Mouse (Mus musculus) hindbrain, embryonic 16.5 days (tissue): ENCODE results near the gene Slc7a11. TPM values are rescaled to one million over a fixed set of nuclear protein-coding genes. Genes with fewer than 3 reads are reported as not detected.
A peak's percentile ranks its signal among the peaks of the same experiment; 100 is the strongest.

Experiments
- ATAC-seq: fragments of 200-750 bp; cut with Nextera tagmentation; 2 replicates; pipeline ENCODE4 v1.8.0; 2017; ENCODE audit warnings: moderate TSS enrichment, moderate library complexity
- H3K27ac ChIP-seq: fragments of 300-500 bp; sonication (generic); 2 replicates; pipeline ENCODE4 v1.5.1; 2014; ENCODE audit warnings: low read depth, mild to moderate bottlenecking, control low read depth, low read length, moderate library complexity
- H3K27me3 ChIP-seq: fragments of 300-500 bp; sonication (generic); replicated peaks from 2 replicates; pipeline ENCODE4 v1.6.1; 2014; ENCODE audit warnings: low read length; ENCODE audit not compliant: control insufficient read depth, insufficient read depth
- H3K36me3 ChIP-seq: fragments of 300-500 bp; sonication (generic); 2 replicates; pipeline ENCODE4 v1.6.1; 2014; ENCODE audit warnings: mild to moderate bottlenecking, low read length, moderate library complexity, mixed read lengths; ENCODE audit not compliant: control insufficient read depth, insufficient read depth
- H3K4me1 ChIP-seq: fragments of 300-500 bp; sonication (generic); 2 replicates; pipeline ENCODE4 v1.6.1; 2014; ENCODE audit warnings: low read depth, low read length; ENCODE audit not compliant: control insufficient read depth, insufficient read depth
- H3K4me2 ChIP-seq: fragments of 300-500 bp; sonication (generic); 2 replicates; pipeline ENCODE4 v1.6.1; 2014; ENCODE audit warnings: mild to moderate bottlenecking, low read length, control low read depth, moderate library complexity
- H3K4me3 ChIP-seq: fragments of 300-500 bp; sonication (generic); 2 replicates; pipeline ENCODE4 v1.5.1; 2014; ENCODE audit warnings: mild to moderate bottlenecking, low read length, control low read depth, moderate library complexity
- H3K9ac ChIP-seq: fragments of 300-500 bp; sonication (generic); 2 replicates; pipeline ENCODE4 v1.6.1; 2014; ENCODE audit warnings: low read depth, mild to moderate bottlenecking, control low read depth, low read length, moderate library complexity
- H3K9me3 ChIP-seq: fragments of 300-500 bp; sonication (generic); 2 replicates; pipeline ENCODE4 v1.6.1; 2014; ENCODE audit warnings: mild to moderate bottlenecking, low read length, moderate library complexity; ENCODE audit not compliant: control insufficient read depth
- WGBS: fragments of 180-500 bp; shearing (Covaris S2); extraction: QIAGEN DNeasy Blood & Tissue Kit; methylation state at CpG from one replicate; pipeline ENCODE4 v1.1.7; 2014; 5-methylcytosine and 5-hydroxymethylcytosine counted together
- polyA plus RNA-seq: library from polyadenylated mRNA; unstranded; fragments of >200 nt; fragmentation: Nextera tagmentation; extraction: Ambion mirVana; gene quantifications from 2 replicates; pipeline ENCODE4 v1.2.1, GENCODE M21; 2015

Gene Slc7a11
- polyA plus RNA-seq, 1 experiment from 2014 or later: 3.4 TPM

DNA sequence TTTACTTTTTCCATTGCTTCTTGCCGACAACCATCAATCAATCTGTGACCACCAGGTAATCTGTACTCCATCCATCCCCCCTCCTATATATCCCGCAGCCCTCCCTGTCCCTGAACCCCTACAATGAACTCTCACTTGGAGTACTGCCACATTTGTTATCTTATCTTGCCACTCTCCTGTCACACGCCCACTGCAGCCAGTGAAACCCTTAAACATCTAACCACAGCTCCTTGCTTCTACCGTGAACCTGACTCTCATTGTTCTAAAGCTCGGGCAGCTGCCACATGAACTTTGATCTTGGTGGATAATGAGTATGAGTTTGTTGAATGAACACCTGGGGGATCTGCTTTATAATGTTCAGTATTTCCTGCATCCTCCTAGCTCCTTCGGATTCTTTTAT is 140.8 kb downstream of the Slc7a11 start:
- Histone ChIP-seq H3K36me3 (no peaks in the 10 kb centered on the region), H3K4me2 (no peak overlapping the region), H3K4me1 (peaks cover 6% of the 10 kb centered on the region; the same call in 1 of the 2 replicates), H3K27me3 (no peaks in the 10 kb centered on the region), H3K9ac (no peak overlapping the region), H3K4me3 (no peak overlapping the region), H3K27ac (no peak overlapping the region), H3K9me3 (no peaks in the 10 kb centered on the region)
- ATAC-seq: no peak
- WGBS: 69% methylated on average over 6 of the region's 6 CpGs

DNA sequence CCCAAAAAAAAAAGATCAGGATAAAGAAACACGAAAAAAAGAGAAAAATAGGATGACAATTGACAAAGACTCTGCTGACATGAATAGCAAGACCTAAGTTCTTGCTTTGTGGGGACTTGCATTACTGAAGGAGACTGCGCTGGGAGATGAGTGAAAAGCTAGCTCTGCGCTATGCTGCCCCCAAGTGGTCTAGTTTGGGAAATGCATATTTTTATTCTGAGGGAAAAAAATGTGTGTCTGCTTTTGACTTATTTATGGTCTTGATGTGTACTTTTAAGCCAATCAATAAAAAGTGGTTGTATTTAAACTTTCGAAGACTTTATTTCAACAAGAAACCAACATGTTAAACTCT is 142.5 kb downstream of the Slc7a11 start:
- H3K4me2 ChIP-seq: no peak overlapping the region
- ATAC-seq: peak; percentile 76
- no peak overlapping the region for H3K27ac ChIP-seq
- no peak overlapping the region for H3K4me3 ChIP-seq
- WGBS: 6% methylated on average over 4 of the region's 4 CpGs
- no peaks in the 10 kb centered on the region for H3K9me3 ChIP-seq
- H3K9ac ChIP-seq: no peak overlapping the region
- no peaks in the 10 kb centered on the region for H3K36me3 ChIP-seq
- H3K27me3 ChIP-seq: no peaks in the 10 kb centered on the region
- peaks cover 6% of the 10 kb centered on the region; the same call in 1 of the 2 replicates for H3K4me1 ChIP-seq

DNA sequence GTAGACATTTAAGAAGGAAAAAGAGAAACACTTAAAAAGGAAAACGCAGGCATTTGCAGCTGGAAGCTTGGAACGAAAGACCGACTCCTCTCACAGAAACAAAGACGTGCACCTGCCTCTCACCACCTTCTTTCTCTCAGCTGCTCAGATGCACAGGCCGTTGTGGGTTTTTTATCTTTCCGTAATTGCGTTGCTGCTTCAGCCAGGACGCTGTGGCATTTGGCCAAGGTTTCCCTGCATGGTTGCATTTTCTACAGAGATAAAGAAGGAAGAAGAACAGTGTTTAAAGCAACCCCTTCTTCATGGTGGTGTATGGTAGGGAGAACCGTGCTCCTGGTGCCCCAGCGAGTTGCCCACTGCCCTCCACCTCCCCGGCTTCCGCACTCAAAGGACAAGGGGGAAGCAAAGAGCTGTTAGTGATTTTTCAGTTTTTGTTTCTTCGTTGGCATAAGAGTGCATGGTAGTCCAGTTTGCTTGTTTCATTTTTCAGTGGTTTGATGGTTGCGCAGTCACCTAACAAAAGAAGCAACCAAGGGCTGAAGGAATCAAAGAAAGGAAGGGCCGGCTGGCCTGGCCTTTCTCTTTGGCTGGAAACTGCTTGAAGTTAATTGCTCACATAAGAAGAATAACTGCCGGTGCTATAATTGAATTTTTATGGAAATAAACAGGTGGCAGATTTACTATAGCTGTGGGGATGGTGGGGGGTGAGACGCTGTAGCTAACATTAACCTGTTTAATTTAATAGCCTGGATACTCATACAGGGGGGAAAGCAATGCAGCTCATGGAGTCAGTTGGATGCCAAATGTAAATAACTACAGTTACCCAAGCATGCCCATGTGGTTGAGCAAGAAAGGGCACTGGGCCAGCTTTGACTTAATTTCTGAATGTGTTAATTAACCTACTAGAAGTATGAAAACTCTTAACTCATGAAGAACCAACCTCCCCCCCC is 143.1 kb downstream of the Slc7a11 start:
- H3K27ac ChIP-seq: peak overlapping the region; percentile 68

DNA sequence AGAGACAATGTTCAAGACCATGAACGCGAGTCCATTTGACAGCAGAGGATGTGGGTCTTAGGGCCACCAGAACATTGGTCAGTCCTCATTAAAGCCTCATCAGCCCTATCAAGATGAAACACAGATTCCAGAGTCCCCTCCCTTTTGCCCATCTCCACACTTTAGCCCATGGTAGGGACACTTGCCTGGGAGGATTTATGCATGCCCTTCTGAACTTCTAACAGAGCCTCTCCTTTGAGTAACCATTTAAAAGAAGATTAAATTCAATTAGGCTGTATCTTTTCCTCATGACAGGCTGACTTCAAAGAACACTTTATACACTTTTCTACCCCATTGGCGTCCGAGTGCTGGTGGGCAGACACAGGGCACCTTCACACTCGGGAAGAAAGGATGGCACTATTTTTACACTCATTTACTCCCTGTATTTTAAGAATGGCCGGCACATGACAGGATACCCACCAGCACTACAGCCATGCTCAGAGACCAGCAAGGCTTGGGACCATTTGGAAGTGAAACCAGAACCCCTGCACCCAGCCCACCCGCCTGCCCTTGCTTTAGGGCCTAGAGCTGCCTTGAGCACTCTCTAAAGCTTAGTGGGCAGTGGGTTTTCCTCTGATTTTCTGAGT is 144.9 kb downstream of the Slc7a11 start:
- Histone ChIP-seq H3K9ac (no peak overlapping the region), H3K4me1 (peaks cover 6% of the 10 kb centered on the region; the same call in 1 of the 2 replicates), H3K4me2 (no peak overlapping the region), H3K9me3 (no peaks in the 10 kb centered on the region), H3K27me3 (no peaks in the 10 kb centered on the region), H3K36me3 (no peaks in the 10 kb centered on the region), H3K4me3 (no peak overlapping the region), H3K27ac (no peak overlapping the region)
- 0 out of 2 replicates have a peak, but pooled peaks have one; percentile 24 for ATAC-seq
- 62% methylated on average over 7 of the region's 7 CpGs for WGBS

More for the DNA sequence above, 143.1 kb downstream of the Slc7a11 start:
- Histone ChIP-seq H3K4me3 (no peak overlapping the region; the same call in 1 of the 2 replicates), H3K36me3 (no peaks in the 10 kb centered on the region), H3K27me3 (no peaks in the 10 kb centered on the region), H3K9me3 (no peaks in the 10 kb centered on the region), H3K9ac (peak overlapping the region; percentile 13; the same call in 1 of the 2 replicates), H3K4me2 (peak overlapping the region; percentile 41), H3K4me1 (peaks cover 6% of the 10 kb centered on the region; the same call in 1 of the 2 replicates)
- WGBS: 45% methylated on average over 17 of the region's 17 CpGs
- ATAC-seq: peak; percentile 76

DNA sequence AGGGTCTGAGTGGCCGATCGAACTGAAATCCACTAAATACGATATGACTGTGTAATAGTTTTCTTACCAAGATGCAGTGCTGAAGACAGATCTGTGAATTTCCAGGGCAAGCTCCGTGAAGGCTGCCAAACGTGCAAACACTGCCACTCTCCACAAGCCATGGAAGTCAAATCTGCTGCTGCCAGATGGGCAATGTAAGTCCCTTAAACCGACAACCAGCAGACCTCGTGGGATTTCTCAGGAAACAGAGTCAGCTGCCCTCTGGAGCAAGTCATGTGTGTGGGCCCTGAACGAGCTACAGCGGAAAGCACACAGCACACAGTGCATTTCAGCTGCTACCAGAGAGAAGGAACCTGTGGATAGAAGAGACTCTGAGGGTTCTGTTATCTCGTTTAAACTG is 146.5 kb downstream of the Slc7a11 start:
- Histone ChIP-seq H3K9ac (no peak overlapping the region; the same call in 1 of the 2 replicates), H3K27ac (no peak overlapping the region), H3K4me2 (no peak overlapping the region), H3K36me3 (no peaks in the 10 kb centered on the region), H3K27me3 (no peaks in the 10 kb centered on the region), H3K4me3 (no peak overlapping the region), H3K4me1 (peaks cover 6% of the 10 kb centered on the region; the same call in 1 of the 2 replicates), H3K9me3 (no peaks in the 10 kb centered on the region)
- WGBS: 50% methylated on average over 10 of the region's 10 CpGs
- ATAC-seq: 0 out of 2 replicates have a peak, but pooled peaks have one; percentile 26

DNA sequence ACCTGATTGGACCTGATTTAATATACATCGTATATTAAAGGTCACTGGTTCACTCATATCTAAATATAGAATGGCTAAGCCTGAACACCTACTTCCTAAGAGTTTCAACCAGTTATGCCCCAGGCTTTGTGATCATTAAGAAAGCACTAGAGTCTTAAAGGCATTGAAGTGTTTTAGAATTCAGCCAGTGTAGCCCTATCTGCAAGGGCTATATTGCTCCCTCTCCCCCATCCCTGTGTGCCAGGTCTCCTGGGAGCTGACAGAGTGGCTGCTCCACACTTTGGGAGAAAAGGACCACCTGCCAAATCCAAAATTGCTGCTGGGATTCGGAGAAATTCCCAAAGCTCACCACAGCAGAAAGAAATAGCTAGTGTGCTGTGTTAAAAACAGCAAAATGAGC is 168.4 kb downstream of the Slc7a11 start:
- no peaks in the 10 kb centered on the region for H3K27me3 ChIP-seq
- H3K4me1 ChIP-seq: peaks cover 3% of the 10 kb centered on the region; the same call in 1 of the 2 replicates
- H3K36me3 ChIP-seq: no peaks in the 10 kb centered on the region
- no peaks in the 10 kb centered on the region for H3K9me3 ChIP-seq
- peak overlapping the region; percentile 13; the same call in 1 of the 2 replicates for H3K9ac ChIP-seq
- H3K4me3 ChIP-seq: no peak overlapping the region
- WGBS: 53% methylated on average over 2 of the region's 2 CpGs
- peak; percentile 75 for ATAC-seq
- peak overlapping the region; percentile 10; the same call in 1 of the 2 replicates for H3K4me2 ChIP-seq
- 0 out of 2 replicates have a peak overlapping the region, but pooled peaks have one; percentile 23 for H3K27ac ChIP-seq

DNA sequence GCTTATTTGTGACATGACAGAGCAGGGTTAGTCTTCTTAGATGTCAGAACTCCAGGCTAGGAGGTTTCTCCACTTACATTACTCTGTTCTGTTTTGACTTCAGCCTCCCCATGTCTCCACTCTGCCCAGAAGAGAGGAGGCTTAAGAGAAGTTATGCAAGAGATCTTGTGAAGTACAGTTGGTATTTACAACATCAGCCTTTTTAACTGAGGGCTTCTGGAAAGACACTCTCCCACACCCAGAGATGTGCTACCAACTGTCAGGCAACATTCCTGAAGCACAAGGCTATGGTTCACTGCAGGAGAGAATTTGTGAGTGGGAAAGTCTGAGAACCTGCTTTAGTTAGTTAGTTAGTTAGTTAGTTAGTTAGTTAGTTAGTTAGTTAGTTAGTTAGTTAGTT is 171.2 kb downstream of the Slc7a11 start:
- Histone ChIP-seq H3K4me3 (no peak overlapping the region), H3K9me3 (no peaks in the 10 kb centered on the region), H3K36me3 (no peaks in the 10 kb centered on the region), H3K4me1 (peaks cover 3% of the 10 kb centered on the region; the same call in 1 of the 2 replicates), H3K9ac (no peak overlapping the region), H3K4me2 (no peak overlapping the region), H3K27me3 (no peaks in the 10 kb centered on the region), H3K27ac (no peak overlapping the region)
- no peak for ATAC-seq

DNA sequence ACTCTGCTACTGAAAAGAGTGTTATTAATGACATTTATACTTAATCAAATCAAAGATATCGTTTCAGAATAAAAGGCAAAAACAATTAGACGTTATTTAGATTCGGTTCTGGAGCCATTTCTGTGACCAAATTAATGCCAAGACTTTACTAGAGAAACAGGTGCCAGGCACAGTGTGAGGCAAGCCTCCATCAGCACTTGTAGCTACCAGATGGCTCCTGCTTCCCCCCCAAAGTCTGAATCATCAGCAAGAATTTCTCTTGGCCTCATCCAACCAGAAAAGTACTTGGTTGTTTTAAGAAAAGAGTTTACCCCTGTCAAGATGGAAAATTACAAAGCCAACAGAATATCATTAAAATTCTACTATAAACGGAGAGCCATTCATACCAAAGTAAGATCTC is 173.7 kb downstream of the Slc7a11 start:
- H3K4me2 ChIP-seq: no peak overlapping the region

DNA sequence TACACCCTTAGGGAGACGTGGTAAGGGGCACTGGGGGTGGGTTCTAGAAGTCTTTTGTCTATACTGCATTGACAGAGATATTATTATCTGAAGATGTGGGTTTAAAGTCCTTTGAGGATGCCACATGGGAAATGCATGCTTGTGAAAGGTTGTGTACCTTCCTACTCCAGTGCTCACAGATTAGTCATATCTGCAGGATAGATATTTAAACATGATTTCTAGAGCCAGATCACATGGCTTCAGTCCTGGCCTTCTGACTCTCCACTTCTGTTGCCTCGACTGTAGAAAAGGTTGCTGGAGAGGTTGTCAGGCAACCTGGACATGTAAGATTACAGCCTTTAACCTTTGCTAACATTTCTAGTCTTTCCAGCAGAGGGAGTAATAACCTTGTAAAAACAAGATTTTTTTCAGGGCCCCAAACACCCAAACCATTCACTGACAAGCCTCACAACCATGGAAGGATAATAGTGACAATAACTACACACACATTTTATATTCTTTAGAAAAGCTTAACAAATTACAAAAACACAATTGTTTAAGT is 180.8 kb downstream of the Slc7a11 start:
- H3K4me2 ChIP-seq: no peak overlapping the region

More for the DNA sequence above, 173.7 kb downstream of the Slc7a11 start:
- H3K4me3 ChIP-seq: no peak overlapping the region
- WGBS: 87% methylated on average over 4 of the region's 4 CpGs
- H3K9me3 ChIP-seq: no peaks in the 10 kb centered on the region
- H3K4me1 ChIP-seq: no peaks in the 10 kb centered on the region
- no peak overlapping the region for H3K9ac ChIP-seq
- H3K27ac ChIP-seq: no peak overlapping the region
- no peak for ATAC-seq
- H3K36me3 ChIP-seq: no peaks in the 10 kb centered on the region
- H3K27me3 ChIP-seq: no peaks in the 10 kb centered on the region

More for the DNA sequence above, 180.8 kb downstream of the Slc7a11 start:
- no peaks in the 10 kb centered on the region for H3K27me3 ChIP-seq
- no peaks in the 10 kb centered on the region for H3K36me3 ChIP-seq
- no peak for ATAC-seq
- no peak overlapping the region for H3K4me3 ChIP-seq
- no peak overlapping the region for H3K27ac ChIP-seq
- H3K4me1 ChIP-seq: no peaks in the 10 kb centered on the region
- H3K9me3 ChIP-seq: no peaks in the 10 kb centered on the region
- WGBS: 60% methylated on average over 2 of the region's 2 CpGs
- H3K9ac ChIP-seq: no peak overlapping the region
